Mouse (Mus musculus) MEL (cell line): ENCODE data around the gene Afg1l. TPM values are rescaled to one million over a fixed set of nuclear protein-coding genes. Genes with fewer than 3 reads are reported as not detected.

Source experiments
- DNase-seq: peaks from one replicate; pipeline ENCODE4 v3.0.0; 2011; ENCODE audit warnings: low read depth, low spot score
- H3K27ac ChIP-seq: 2 replicates; pipeline ENCODE4 v1.5.1; 2012; ENCODE audit warnings: low read depth, mild to moderate bottlenecking, control low read depth, low read length, moderate library complexity; ENCODE audit not compliant: control insufficient read depth
- H3K27me3 ChIP-seq, 2 experiments: fragments of 150-350 bp in 1 of 2; sonication (generic) in 1 of 2; 2 replicates each; pipeline ENCODE4 v1.6.1; 2012; ENCODE audit warnings: low read length in 2 of 2, mild to moderate bottlenecking in 2 of 2, improper control_type of control experiment in 1 of 2, moderate library complexity in 1 of 2; ENCODE audit not compliant: insufficient read depth in 2 of 2, control insufficient read depth in 1 of 2
- H3K36me3 ChIP-seq, 2 experiments: 2 replicates each; pipeline ENCODE4 v1.6.1; 2012 to 2014; ENCODE audit warnings: low read length in 2 of 2, improper control_type of control experiment in 1 of 2, inconsistent platforms in 1 of 2, mild to moderate bottlenecking in 1 of 2; ENCODE audit not compliant: insufficient read depth in 2 of 2, control insufficient read depth in 1 of 2
- H3K4me1 ChIP-seq, 2 experiments: fragments of 150-350 bp in 1 of 2; sonication (generic) in 1 of 2; 2 replicates each; pipeline ENCODE4 v1.6.1; 2012; ENCODE audit warnings: low read length in 2 of 2, improper control_type of control experiment in 1 of 2, mild to moderate bottlenecking in 1 of 2; ENCODE audit not compliant: insufficient read depth in 2 of 2, control insufficient read depth in 1 of 2
- H3K4me3 ChIP-seq, 2 experiments: fragments of 150-350 bp in 1 of 2; sonication (generic) in 1 of 2; 2 replicates each; pipeline ENCODE4 v1.5.1; 2012; ENCODE audit warnings: low read depth in 2 of 2, low read length in 2 of 2, mild to moderate bottlenecking in 2 of 2, moderate library complexity in 2 of 2, control low read depth in 1 of 2, improper control_type of control experiment in 1 of 2; ENCODE audit not compliant: control insufficient read depth in 1 of 2, insufficient read depth in 1 of 2
- H3K79me2 ChIP-seq: 2 replicates; pipeline ENCODE4 v1.6.1; 2012; ENCODE audit warnings: mild to moderate bottlenecking, low read length, moderate library complexity; ENCODE audit not compliant: control insufficient read depth, poor library complexity, insufficient read depth
- H3K9ac ChIP-seq: 2 replicates; pipeline ENCODE4 v1.6.1; 2012; ENCODE audit warnings: low read depth, mild to moderate bottlenecking, control low read depth, low read length, moderate library complexity; ENCODE audit not compliant: control insufficient read depth, poor library complexity, severe bottlenecking
- H3K9me3 ChIP-seq: fragments of 150-350 bp; sonication (generic); replicated peaks from 2 replicates; pipeline ENCODE4 v1.6.1; 2012; ENCODE audit warnings: mild to moderate bottlenecking, low read length, improper control_type of control experiment, moderate library complexity; ENCODE audit not compliant: insufficient read depth
- BHLHE40 ChIP-seq: IDR thresholded peaks from 2 replicates; pipeline ENCODE4 v1.6.1; 2012; ENCODE audit warnings: low read depth, mild to moderate bottlenecking, inconsistent platforms, low read length, improper control_type of control experiment, borderline replicate concordance
- ELF1 ChIP-seq: IDR thresholded peaks from 2 replicates; pipeline ENCODE4 v1.6.1; 2014; ENCODE audit warnings: low read depth, mild to moderate bottlenecking, inconsistent platforms, low read length, improper control_type of control experiment, moderate library complexity
- EP300 ChIP-seq, 2 experiments: IDR thresholded peaks; 2 replicates each; pipeline ENCODE4 v1.6.1; 2011; ENCODE audit warnings: improper control_type of control experiment in 2 of 2, low read length in 2 of 2, low read depth in 1 of 2, mild to moderate bottlenecking in 1 of 2
- ETS1 ChIP-seq: IDR thresholded peaks from 2 replicates; pipeline ENCODE4 v1.6.1; 2012; ENCODE audit warnings: low read depth, mild to moderate bottlenecking, inconsistent platforms, low read length, improper control_type of control experiment, moderate library complexity
- GABPA ChIP-seq: IDR thresholded peaks from 2 replicates; pipeline ENCODE4 v1.6.1; 2012; ENCODE audit warnings: low read depth, mild to moderate bottlenecking, inconsistent platforms, low read length, improper control_type of control experiment, moderate library complexity
- GATA1 ChIP-seq: IDR thresholded peaks from 2 replicates; pipeline ENCODE4 v1.6.1; 2011; ENCODE audit warnings: low read depth, low read length, improper control_type of control experiment
- MAFK ChIP-seq: IDR thresholded peaks from 2 replicates; pipeline ENCODE4 v1.6.1; 2011; ENCODE audit warnings: low read depth, mild to moderate bottlenecking, low read length, improper control_type of control experiment, borderline replicate concordance
- POLR2AphosphoS2 ChIP-seq: IDR thresholded peaks from 2 replicates; pipeline ENCODE4 v1.6.1; 2011; ENCODE audit warnings: low read length, improper control_type of control experiment
- POLR2AphosphoS5 ChIP-seq: IDR thresholded peaks from 2 replicates; pipeline ENCODE4 v1.6.1; 2012; ENCODE audit warnings: low read depth, borderline replicate concordance, mild to moderate bottlenecking, inconsistent platforms, low read length, moderate library complexity, mixed read lengths
- TAL1 ChIP-seq: IDR thresholded peaks from 2 replicates; pipeline ENCODE4 v1.6.1; 2012; ENCODE audit warnings: mild to moderate bottlenecking, inconsistent platforms, low read length, moderate library complexity, mixed read lengths
- TCF12 ChIP-seq: IDR thresholded peaks from 2 replicates; pipeline ENCODE4 v1.6.1; 2014; ENCODE audit warnings: low read depth, mild to moderate bottlenecking, inconsistent platforms, low read length, improper control_type of control experiment, moderate library complexity
- polyA plus RNA-seq, 2 experiments: library from polyadenylated mRNA; stranded (reverse) in 1 of 2; unstranded in 1 of 2; fragments of >175 nt in 1 of 2; fragments of >200 nt in 1 of 2; gene quantifications; 2 replicates each; pipeline versions ENCODE4 v1.2.1 to v1.2.4; 2012; ENCODE audit warnings: low replicate concordance in 2 of 2, low read depth in 1 of 2; ENCODE audit not compliant: insufficient read length in 2 of 2, insufficient read depth in 1 of 2, missing spikeins in 1 of 2
- total RNA-seq: library from RNA; depleted of rRNA; stranded (reverse); fragments of 300-350 nt; gene quantifications from 2 replicates; pipeline ENCODE4 v1.2.3, GENCODE M21; 2012

Gene Afg1l
- total and polyA plus RNA-seq, 3 experiments: 3.4 to 3.7 TPM; not detected in 1

GRCm38 (mm10) chr10:42436842-42437805 is 41.2 kb downstream of the Afg1l start:
- Histone ChIP-seq H3K27ac (no peak overlapping the region), H3K27me3 (no peaks in the 10 kb centered on the region)
- DNase-seq: peak; percentile 30

GRCm38 (mm10) chr10:42417530-42418174 is 60.7 kb downstream of the Afg1l start:
- H3K9ac ChIP-seq: no peak overlapping the region
- no peaks in the 10 kb centered on the region for H3K4me1 ChIP-seq
- no peaks in the 10 kb centered on the region for H3K79me2 ChIP-seq
- TF ChIP-seq TCF12 (no peak), GABPA (no peak), POLR2AphosphoS5 (no peak), BHLHE40 (no peak), GATA1 (no peak), ELF1 (no peak), POLR2AphosphoS2 (no peak), ETS1 (no peak)
- TF ChIP-seq, all 39 proteins: peak for 0
- no peaks in the 10 kb centered on the region for H3K27me3 ChIP-seq
- H3K36me3 ChIP-seq: no peaks in the 10 kb centered on the region; a peak in 1 of 4 replicates
- no peak overlapping the region for H3K27ac ChIP-seq
- H3K4me3 ChIP-seq: no peak overlapping the region
- H3K9me3 ChIP-seq: no peaks in the 10 kb centered on the region
- no peak for DNase-seq

More at GRCm38 (mm10) chr10:42436842-42437805, 41.2 kb downstream of the Afg1l start:
- Histone ChIP-seq H3K79me2 (no peaks in the 10 kb centered on the region), H3K4me3 (no peak overlapping the region), H3K4me1 (no peaks in the 10 kb centered on the region; a peak in 1 of 4 replicates), H3K9me3 (no peaks in the 10 kb centered on the region), H3K36me3 (peaks cover 0 to 3% of the 10 kb centered on the region in 2 experiments; a peak in 1 of 4 replicates), H3K9ac (no peak overlapping the region)
- TF ChIP-seq TAL1 (no peak), EP300 (IDR thresholded peaks at IDR 0.05; ENCODE audit: low read depth in 1 of 2, low read length in 2 of 2) (peak in 1 of 2 experiments; percentile 27; a peak in 1 of 4 replicates), MAFK (no peak)
